Comparison of ENCODE assay signal across 27 mouse cellular contexts in genomic region chr17:8211399-8211798, GRCm38 (mm10). TPM values are rescaled to one million over a fixed set of nuclear protein-coding genes. Genes with fewer than 3 reads are reported as not detected.
DNase-seq lines count a peak whose midpoint lies in the region; ATAC-seq and TF ChIP-seq lines count a peak whose summit lies in the region.
"Had no signal": no experiment of that assay in that cellular context is flagged by ENCODE, and none has a peak within 500 bp of the region (broad histone marks: within the 10 kb centered on the region; RNA-seq: fewer than 3 reads in every experiment).

No protein-coding gene starts in this region.

- no peak for ATAC-seq in forebrain, embryonic 11.5 days (replicated peaks; ENCODE audit: low FRiP score)
- ATAC-seq in forebrain, postnatal 0 days: no peak
- ATAC-seq in activated CD4-positive, CD25-positive, alpha-beta regulatory T cell, adult 4 months: peak; percentile 26
- peak; percentile 17 for ATAC-seq in inflammation-experienced regulatory T-cells, adult 6 months
- ATAC-seq in megakaryocyte progenitor cell, adult 5-6 weeks (replicated peaks; ENCODE audit: poor library complexity): no peak
- ATAC-seq in kidney, embryonic 16.5 days (ENCODE audit: low FRiP score, low TSS enrichment): no peak
- ATAC-seq: forebrain, embryonic 14.5 days; hindbrain, embryonic 16.5 days; intestine, postnatal 0 days had no signal

- H3K36me3 ChIP-seq in forebrain, embryonic 11.5 days (ENCODE audit: control insufficient read depth, insufficient read depth, low read length): no peaks in the 10 kb centered on the region
- H3K36me3 ChIP-seq in forebrain, postnatal 0 days (ENCODE audit: insufficient read depth): no peaks in the 10 kb centered on the region
- H3K36me3 ChIP-seq in kidney, embryonic 16.5 days (ENCODE audit: insufficient read depth, low read length): no peaks in the 10 kb centered on the region
- H3K36me3 ChIP-seq: forebrain, embryonic 10.5 days; heart, embryonic 13.5 days; hindbrain, embryonic 12.5 days had no signal

- DNase-seq in forebrain, embryonic 11.5 days (ENCODE audit: low spot score): peak; percentile 25
- DNase-seq in forebrain, postnatal 0 days: no peak
- peak; percentile 52 for DNase-seq in CD4-positive, CD25-positive, alpha-beta regulatory T cell, adult 2 months (ENCODE audit: low read depth, low spot score)
- DNase-seq in layer of hippocampus, adult 9-11 months: no peak
- DNase-seq: adrenal gland, postnatal 10 days; adrenal gland, postnatal 36 days; cerebellum, adult 11-12 months; cerebellum, adult 8-10 months; cerebellum, postnatal 10 days; gastrocnemius, postnatal 25 days; heart, adult 18-20 months had no signal

- no peak overlapping the region for H3K9ac ChIP-seq in forebrain, embryonic 11.5 days (ENCODE audit: low read length)
- no peak overlapping the region for H3K9ac ChIP-seq in forebrain, postnatal 0 days
- H3K9ac ChIP-seq in kidney, embryonic 16.5 days (replicated peaks; ENCODE audit: low read length): no peak overlapping the region
- H3K9ac ChIP-seq: heart, embryonic 13.5 days; hindbrain, embryonic 12.5 days had no signal

- WGBS in forebrain, embryonic 11.5 days: 89% methylated on average over 6 of the region's 6 CpGs
- 92% methylated on average over 6 of the region's 6 CpGs for WGBS in forebrain, postnatal 0 days
- 78% methylated on average over 6 of the region's 6 CpGs for WGBS in kidney, embryonic 16.5 days

- H3K27me3 ChIP-seq in forebrain, embryonic 11.5 days (ENCODE audit: control insufficient read depth, insufficient read depth, low read length): no peaks in the 10 kb centered on the region
- no peaks in the 10 kb centered on the region for H3K27me3 ChIP-seq in forebrain, postnatal 0 days (ENCODE audit: insufficient read depth, low read length)
- H3K27me3 ChIP-seq in kidney, embryonic 16.5 days (ENCODE audit: insufficient read depth, low read length): no peaks in the 10 kb centered on the region
- H3K27me3 ChIP-seq: hindbrain, embryonic 12.5 days had no signal

- no peak overlapping the region for H3K4me3 ChIP-seq in forebrain, embryonic 11.5 days (ENCODE audit: low read depth, low read length)
- H3K4me3 ChIP-seq in forebrain, postnatal 0 days (ENCODE audit: low read depth, low read length): no peak overlapping the region
- H3K4me3 ChIP-seq in kidney, embryonic 16.5 days (ENCODE audit: low read length): no peak overlapping the region
- H3K4me3 ChIP-seq: forebrain, embryonic 10.5 days; heart, embryonic 13.5 days; hindbrain, embryonic 12.5 days had no signal

- H3K27ac ChIP-seq in forebrain, embryonic 11.5 days (ENCODE audit: low read depth, low read length): no peak overlapping the region
- H3K27ac ChIP-seq in forebrain, postnatal 0 days (ENCODE audit: low read depth, low read length): no peak overlapping the region
- no peak overlapping the region for H3K27ac ChIP-seq in kidney, embryonic 16.5 days (ENCODE audit: low read length)
- H3K27ac ChIP-seq: forebrain, embryonic 10.5 days; heart, embryonic 13.5 days; hindbrain, embryonic 12.5 days had no signal

- H3K4me1 ChIP-seq in forebrain, embryonic 11.5 days (replicated peaks; ENCODE audit: control insufficient read depth, insufficient read depth, low read length): no peaks in the 10 kb centered on the region
- no peaks in the 10 kb centered on the region for H3K4me1 ChIP-seq in forebrain, postnatal 0 days (ENCODE audit: insufficient read depth)
- no peaks in the 10 kb centered on the region for H3K4me1 ChIP-seq in kidney, embryonic 16.5 days (ENCODE audit: insufficient read depth, low read length)
- H3K4me1 ChIP-seq: forebrain, embryonic 10.5 days; heart, embryonic 13.5 days; hindbrain, embryonic 12.5 days had no signal

- no peak overlapping the region for H3K4me2 ChIP-seq in forebrain, embryonic 11.5 days (ENCODE audit: low read depth, low read length, severe bottlenecking)
- no peak overlapping the region for H3K4me2 ChIP-seq in forebrain, postnatal 0 days (ENCODE audit: low read depth)
- H3K4me2 ChIP-seq in kidney, embryonic 16.5 days (replicated peaks; ENCODE audit: low read depth, low read length): no peak overlapping the region
- H3K4me2 ChIP-seq: heart, embryonic 13.5 days; hindbrain, embryonic 12.5 days had no signal

- no peak for TF ChIP-seq CTCF in forebrain, postnatal 0 days (IDR thresholded peaks at IDR 0.05; ENCODE audit: low read depth)

- H3K9me3 ChIP-seq in forebrain, embryonic 11.5 days (ENCODE audit: control insufficient read depth, low read length): no peaks in the 10 kb centered on the region
- no peaks in the 10 kb centered on the region for H3K9me3 ChIP-seq in forebrain, postnatal 0 days (ENCODE audit: low read length)
- no peaks in the 10 kb centered on the region for H3K9me3 ChIP-seq in kidney, embryonic 16.5 days (ENCODE audit: low read length)
- H3K9me3 ChIP-seq: forebrain, embryonic 10.5 days; heart, embryonic 13.5 days; hindbrain, embryonic 12.5 days had no signal

RNA-seq across cellular contexts. Expression of gene Ccr6, which starts 24.4 kb away (rescaled TPM):
- not detected in 2 replicates for polyA plus RNA-seq in forebrain, embryonic 11.5 days (2014; fragmentation: Nextera tagmentation; extraction: Ambion mirVana)
- not detected in 2 replicates for total RNA-seq in forebrain, postnatal 0 days (2014; rRNA removed)
- not detected in 2 replicates for polyA plus RNA-seq in forebrain, postnatal 0 days (2015; fragmentation: Nextera tagmentation; extraction: Ambion mirVana)
- polyA plus RNA-seq in activated CD4-positive, CD25-positive, alpha-beta regulatory T cell, adult 4 months (2017; shearing (Covaris generic)): 10 to 100 TPM; 90.9 to 94.0 TPM
- polyA plus RNA-seq in inflammation-experienced regulatory T-cells, adult 6 months (2017; shearing (Covaris generic)): 100 to 1,000 TPM in 2 of 3 experiments, 10 to 100 TPM in 1; 42.1 to 112 (median 100) TPM
- total RNA-seq in megakaryocyte progenitor cell, adult 5-6 weeks (2015): not detected in 2 replicates
- total RNA-seq in megakaryocyte progenitor cell, adult 5-6 weeks (2017): not detected in 2 replicates
- polyA plus RNA-seq in kidney, embryonic 16.5 days (2015; fragmentation: Nextera tagmentation; extraction: Ambion mirVana): not detected in 2 replicates
- total RNA-seq: adrenal gland, adult 18-20 months; adrenal gland, postnatal 36 days; gastrocnemius, adult 8-10 months; gastrocnemius, postnatal 25 days; heart, postnatal 25 days; hematopoietic stem cell, adult 5-6 weeks had no signal
- polyA plus RNA-seq: embryonic facial prominence, embryonic 11.5 days; embryonic facial prominence, embryonic 14.5 days; forebrain, embryonic 10.5 days; forebrain, embryonic 14.5 days; heart, embryonic 13.5 days; hindbrain, embryonic 12.5 days; hindbrain, embryonic 16.5 days had no signal

RNA-seq across cellular contexts. Expression of gene Fgfr1op, which starts 46.1 kb away (rescaled TPM):
- polyA plus RNA-seq in forebrain, embryonic 11.5 days (2014; fragmentation: Nextera tagmentation; extraction: Ambion mirVana): 49.9 and 55.5 TPM in 2 replicates
- total RNA-seq in forebrain, postnatal 0 days (2014; rRNA removed): 18.4 and 19.1 TPM in 2 replicates
- 12.2 and 16.3 TPM in 2 replicates for polyA plus RNA-seq in forebrain, postnatal 0 days (2015; fragmentation: Nextera tagmentation; extraction: Ambion mirVana)
- polyA plus RNA-seq in activated CD4-positive, CD25-positive, alpha-beta regulatory T cell, adult 4 months (2017; shearing (Covaris generic)): 10 to 100 TPM; 20.7 to 25.4 TPM
- 10 to 100 TPM; 22.8 to 31.0 (median 24.2) TPM for polyA plus RNA-seq in inflammation-experienced regulatory T-cells, adult 6 months (2017; shearing (Covaris generic))
- 44.8 and 47.1 TPM in 2 replicates for total RNA-seq in megakaryocyte progenitor cell, adult 5-6 weeks (2015)
- total RNA-seq in megakaryocyte progenitor cell, adult 5-6 weeks (2017): 49.2 and 57.0 TPM in 2 replicates
- polyA plus RNA-seq in kidney, embryonic 16.5 days (2015; fragmentation: Nextera tagmentation; extraction: Ambion mirVana): 42.5 and 44.4 TPM in 2 replicates

Comparison
In these comparisons a context has a peak if more than half of its experiments do, and no peak if none do; other contexts are left out.
1. DNase-seq: peak in forebrain, embryonic 11.5 days (single experiment) and CD4-positive, CD25-positive, alpha-beta regulatory T cell, adult 2 months (single experiment); none in forebrain, postnatal 0 days (single experiment) and layer of hippocampus, adult 9-11 months (single experiment).
2. ATAC-seq: peak in activated CD4-positive, CD25-positive, alpha-beta regulatory T cell, adult 4 months (single experiment) and inflammation-experienced regulatory T-cells, adult 6 months (single experiment); none in forebrain, embryonic 11.5 days (single experiment), forebrain, postnatal 0 days (single experiment), megakaryocyte progenitor cell, adult 5-6 weeks (single experiment) and kidney, embryonic 16.5 days (single experiment).
3. RNA of gene Ccr6, which starts 24.4 kb away (polyA plus RNA-seq): 42.1 to 112 TPM in inflammation-experienced regulatory T-cells, adult 6 months and 90.9 to 94.0 TPM in activated CD4-positive, CD25-positive, alpha-beta regulatory T cell, adult 4 months; not detected in forebrain, embryonic 11.5 days, not detected in forebrain, postnatal 0 days and not detected in kidney, embryonic 16.5 days; every median in the first group is over 10 times any median in the second.